Mouse (Mus musculus) heart, postnatal 0 days (tissue): ENCODE results near the gene Jak2.

ENCODE experiments used
- CTCF ChIP-seq: IDR thresholded peaks from 2 replicates; pipeline ENCODE4 v1.5.1; 2016; ENCODE audit warnings: antibody characterized with exemption, control low read depth, low read depth
- EP300 ChIP-seq: IDR thresholded peaks from 2 replicates; pipeline ENCODE4 v1.6.1; 2016; ENCODE audit warnings: antibody characterized with exemption, low read depth

DNA sequence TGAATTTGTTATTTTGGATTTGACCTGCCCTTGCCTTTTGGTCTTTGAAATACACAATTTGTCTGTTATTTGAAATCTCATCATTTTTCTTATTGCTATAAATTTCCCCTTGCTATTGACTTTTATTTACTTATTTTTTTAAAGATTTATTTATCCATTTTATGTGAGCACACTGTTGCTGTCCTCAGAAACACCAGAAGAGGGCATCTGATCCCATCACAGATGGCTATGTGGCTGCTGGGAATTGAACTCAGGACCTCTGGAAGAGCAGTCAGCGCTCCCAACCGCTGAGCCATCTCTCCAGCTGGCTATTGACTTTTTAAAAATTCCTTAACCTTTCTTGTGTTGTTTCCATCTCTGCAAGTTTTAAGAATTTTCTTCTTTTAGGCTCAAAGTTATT is 85.0 kb downstream of the Jak2 start:
- no peak for TF ChIP-seq CTCF
- no peak for TF ChIP-seq EP300
